Mouse (Mus musculus): ENCODE results near the gene Slc38a4.

GRCm38 (mm10) chr15:97001416-97001815 is 54.3 kb downstream of the Slc38a4 start:
- no peak for TF ChIP-seq CTCF (IDR thresholded peaks at IDR 0.05; ENCODE audit: extremely low read depth, insufficient read length, insufficient replicate concordance, low read depth, low read length)
- TF ChIP-seq POLR2A (IDR thresholded peaks at IDR 0.05; ENCODE audit: low read depth, low read length) = no peak
